Mouse (Mus musculus): Measurements from ENCODE around the gene Fam89b.
"Not testable (repeated sequence)": the region's sequence is repeated elsewhere in the genome, so short reads cannot be mapped to it uniquely, and the experiment has no call there.

Gene Fam89b

DNA sequence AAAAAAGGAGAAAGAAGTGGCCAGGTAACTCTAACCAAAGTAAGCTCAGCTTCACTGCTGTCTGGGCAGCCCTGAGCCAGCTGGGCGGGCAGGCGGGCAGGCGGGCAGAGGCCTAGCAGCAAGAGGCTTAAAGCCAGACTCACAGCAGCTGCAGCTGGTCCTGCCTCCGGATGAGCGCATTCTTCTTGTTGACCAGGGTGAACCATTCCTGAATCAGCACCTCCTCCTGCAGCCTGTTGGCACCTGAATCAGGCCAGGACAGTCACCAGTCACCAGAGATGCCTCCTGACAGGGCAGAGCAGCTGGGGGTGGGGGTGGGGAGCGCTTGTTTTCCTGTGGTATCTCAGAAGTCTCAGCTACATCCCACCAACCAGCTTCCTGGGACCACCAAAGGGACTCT lies 19.4 kb downstream of the Fam89b start:
- DNase-seq, result no peak

DNA sequence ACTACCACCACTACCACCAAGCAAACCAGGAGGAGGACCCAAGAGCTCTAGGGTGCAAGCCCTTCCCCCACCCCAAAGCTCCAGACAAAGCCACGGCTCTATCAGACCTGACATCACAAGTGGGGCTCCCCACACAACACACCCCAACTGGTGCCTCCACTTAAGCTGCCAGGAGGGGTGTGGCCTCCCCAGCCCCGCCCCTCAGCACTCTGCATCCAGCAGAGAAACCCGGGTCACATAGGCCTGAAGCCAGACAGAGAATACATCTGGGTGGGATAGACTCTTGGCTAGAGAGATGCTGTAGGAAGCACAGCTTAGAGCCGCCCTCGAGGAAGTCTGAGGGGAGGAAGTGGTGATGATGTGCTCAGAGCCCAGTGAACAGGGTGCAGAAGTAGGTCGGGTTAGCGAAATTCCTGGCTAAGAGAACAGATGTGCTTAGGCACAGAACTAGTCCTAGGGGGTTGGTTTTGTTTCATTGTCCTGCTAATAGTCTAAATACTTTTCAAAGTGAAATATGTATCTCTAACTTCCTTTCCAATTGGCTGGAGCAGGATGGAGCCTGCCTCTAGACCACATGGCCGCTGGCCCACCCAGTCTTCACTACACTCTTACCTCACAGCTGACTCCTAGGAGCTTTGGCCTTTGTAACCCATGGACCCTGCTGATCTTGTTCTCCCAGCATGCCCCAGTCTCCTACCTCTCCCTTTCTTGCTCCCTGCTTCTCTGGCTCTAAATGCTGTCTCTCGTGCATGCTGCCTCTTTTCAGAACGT lies 24.5 kb downstream of the Fam89b start:
- no peak for DNase-seq

DNA sequence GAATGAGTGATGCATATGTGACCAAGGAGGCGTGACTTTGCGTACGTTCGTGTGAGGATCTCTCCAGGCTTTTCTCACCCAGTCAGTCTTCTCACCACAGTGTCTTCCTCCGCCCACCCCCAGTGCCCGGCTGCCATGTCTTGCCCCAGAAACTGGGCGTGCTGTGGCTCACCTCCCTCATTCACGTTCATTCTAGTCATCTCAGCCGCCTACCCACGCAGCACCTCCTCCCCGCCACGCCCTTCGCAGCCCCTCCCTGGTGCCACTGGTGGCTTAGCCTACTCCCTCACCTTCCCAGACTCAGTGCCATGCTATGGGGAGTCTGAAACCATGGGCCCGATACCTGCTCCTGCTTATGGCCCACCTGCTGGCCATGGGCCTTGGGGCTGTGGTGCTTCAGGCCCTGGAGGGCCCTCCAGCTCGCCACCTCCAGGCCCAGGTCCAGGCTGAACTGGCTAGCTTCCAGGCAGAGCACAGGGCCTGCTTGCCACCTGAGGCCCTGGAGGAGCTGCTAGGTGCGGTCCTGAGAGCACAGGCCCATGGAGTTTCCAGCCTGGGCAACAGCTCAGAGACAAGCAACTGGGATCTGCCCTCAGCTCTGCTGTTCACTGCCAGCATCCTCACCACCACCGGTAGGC lies 25.2 kb downstream of the Fam89b start, which contains the start of gene Kcnk7:
Gene Kcnk7, plus strand, starts transcription at position 205 of the 638 bp plus-strand sequence.
- no peak for DNase-seq

DNA sequence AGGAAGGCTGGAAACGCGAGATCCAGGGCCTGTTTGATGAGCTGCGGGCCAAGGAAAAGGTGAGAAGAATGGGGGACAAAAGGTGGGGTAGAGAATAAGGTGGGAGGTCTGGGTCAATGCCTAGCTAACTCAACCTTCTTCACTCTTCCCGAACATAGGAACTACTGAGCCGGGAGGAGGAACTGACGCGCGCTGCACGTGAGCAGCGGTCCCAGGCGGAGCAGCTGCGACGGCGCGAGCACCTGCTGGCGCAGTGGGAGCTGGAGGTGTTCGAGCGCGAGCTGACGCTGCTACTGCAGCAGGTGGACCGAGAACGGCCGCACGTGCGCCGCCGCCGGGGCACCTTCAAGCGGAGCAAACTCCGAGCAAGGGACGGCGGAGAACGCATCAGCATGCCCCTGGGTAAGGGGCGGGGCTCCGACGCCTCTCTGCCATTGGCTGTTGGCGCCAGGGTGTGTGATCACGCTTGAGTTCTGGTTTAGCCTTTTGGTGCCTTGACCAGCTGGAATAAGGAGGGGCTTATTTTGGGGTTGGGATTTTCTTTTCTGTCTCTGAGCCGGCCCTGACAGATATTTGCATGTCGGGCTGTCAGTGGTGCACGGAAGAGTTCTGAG lies 33.5 kb downstream of the Fam89b start:
- no peak for DNase-seq

DNA sequence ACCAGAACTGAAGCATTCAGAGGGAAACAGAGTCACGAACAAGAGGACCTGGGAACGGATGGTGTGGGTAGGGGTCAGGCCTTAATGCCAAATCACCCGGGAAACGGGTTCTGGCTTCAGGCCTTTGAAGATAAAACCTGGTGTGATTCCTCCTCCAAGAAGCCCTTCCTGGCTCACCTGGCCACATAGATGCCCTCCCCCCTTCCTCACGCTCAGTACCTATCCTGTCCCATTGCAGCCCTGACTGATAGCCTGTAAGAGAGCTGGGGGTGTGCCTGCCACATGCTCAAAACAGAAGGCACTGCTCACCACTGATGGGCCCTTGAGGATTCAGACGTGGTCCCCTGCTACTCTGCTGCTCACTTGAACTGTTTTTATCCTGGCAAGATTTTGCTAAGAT lies 35.7 kb downstream of the Fam89b start:
- DNase-seq, result no peak

DNA sequence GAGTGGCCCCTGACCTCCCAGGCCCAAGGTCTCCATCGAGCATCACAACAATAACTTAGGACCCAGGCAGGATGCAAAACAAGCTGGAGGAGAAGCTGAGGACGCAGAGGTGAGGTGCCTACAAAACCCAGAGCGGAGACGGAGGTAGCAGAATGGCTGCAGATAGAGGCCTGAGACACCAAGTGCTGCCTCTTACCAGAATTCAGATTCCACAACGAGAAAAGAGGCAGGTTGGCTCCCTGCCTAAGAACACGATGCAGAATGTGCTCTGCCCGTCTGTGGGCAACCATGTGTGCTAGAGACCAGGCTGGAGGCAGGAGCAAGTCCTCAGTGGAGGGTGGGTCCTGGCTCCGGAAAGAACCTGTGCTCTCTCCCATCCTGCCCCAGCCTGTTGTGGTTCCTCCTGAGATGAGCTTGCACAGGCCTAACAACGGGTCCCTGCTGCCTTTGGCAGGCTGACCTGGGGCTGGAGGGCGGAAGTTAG lies 36.5 kb downstream of the Fam89b start:
- no peak for DNase-seq

DNA sequence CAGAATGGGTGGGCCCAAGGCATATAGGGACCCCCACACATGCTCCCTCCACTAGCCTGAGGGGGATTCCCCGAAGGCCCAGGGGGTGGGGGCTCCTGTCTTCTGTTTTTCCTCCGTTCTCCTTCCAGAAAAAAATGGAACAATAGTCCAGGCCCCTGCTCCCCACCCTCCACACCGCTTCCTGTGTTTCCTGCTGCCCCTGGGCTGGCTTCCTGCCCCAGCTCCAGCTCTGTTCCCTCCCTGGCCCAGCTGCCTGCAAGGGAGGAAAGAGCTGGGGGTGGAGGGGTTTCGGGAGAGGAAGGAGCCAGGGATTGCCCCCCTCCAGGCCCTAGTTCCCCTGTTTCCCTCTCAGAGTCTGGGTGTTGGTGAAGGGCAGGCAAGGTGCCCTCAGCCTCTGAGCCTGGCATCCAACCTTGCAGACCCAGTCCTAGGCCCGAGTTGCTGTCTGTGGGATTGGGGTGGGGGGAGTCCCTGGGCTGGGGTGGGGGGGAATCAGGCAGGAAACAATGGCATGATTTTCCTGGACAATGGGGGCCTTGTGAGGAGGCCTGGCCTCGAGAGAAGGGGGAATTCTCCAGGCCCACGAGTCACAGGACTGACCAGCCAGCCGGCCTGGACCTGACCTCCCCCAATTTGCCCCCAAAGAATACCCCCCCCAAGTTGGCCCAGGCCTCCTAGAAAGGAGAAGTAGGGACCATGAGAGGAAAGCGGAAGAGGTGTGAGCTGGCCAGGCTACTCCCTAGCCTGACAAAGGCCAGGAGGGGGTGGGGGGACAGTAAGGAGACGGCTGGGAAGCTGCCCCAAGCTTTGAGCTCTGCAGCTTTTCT lies 37.2 kb downstream of the Fam89b start:
- DNase-seq, result peak; percentile 61

DNA sequence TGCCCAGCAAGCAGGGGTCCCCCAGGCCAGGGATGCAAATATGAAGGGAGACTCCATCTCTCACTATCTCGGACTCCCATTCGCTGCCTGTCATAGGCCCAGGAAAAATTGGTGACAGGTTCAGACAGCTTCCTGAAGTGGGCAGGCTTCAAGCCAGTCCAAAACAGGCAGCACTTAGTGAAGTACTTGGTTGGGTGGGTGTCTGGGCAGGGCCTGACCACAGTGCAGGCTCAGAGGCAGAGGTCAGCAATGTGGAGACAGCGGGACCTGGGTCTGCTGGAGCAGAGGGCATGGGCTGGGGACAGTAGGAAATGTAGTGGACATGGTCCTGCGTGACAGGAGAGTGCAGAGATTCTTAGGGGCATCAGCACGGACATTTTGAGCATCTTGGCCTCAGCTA lies 37.9 kb downstream of the Fam89b start:
- no peak for DNase-seq

DNA sequence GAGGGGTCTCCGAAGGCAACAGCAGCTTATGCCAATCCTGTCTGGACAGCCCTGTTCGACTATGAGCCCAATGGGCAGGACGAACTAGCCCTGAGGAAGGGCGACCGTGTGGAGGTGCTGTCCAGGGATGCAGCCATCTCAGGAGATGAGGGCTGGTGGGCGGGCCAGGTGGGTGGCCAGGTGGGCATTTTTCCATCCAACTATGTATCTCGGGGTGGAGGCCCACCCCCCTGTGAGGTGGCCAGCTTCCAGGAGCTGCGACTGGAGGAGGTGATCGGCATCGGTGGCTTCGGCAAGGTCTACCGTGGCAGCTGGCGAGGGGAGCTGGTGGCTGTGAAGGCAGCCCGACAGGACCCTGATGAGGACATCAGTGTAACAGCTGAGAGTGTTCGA lies 39.1 kb downstream of the Fam89b start:
- no peak for DNase-seq

DNA sequence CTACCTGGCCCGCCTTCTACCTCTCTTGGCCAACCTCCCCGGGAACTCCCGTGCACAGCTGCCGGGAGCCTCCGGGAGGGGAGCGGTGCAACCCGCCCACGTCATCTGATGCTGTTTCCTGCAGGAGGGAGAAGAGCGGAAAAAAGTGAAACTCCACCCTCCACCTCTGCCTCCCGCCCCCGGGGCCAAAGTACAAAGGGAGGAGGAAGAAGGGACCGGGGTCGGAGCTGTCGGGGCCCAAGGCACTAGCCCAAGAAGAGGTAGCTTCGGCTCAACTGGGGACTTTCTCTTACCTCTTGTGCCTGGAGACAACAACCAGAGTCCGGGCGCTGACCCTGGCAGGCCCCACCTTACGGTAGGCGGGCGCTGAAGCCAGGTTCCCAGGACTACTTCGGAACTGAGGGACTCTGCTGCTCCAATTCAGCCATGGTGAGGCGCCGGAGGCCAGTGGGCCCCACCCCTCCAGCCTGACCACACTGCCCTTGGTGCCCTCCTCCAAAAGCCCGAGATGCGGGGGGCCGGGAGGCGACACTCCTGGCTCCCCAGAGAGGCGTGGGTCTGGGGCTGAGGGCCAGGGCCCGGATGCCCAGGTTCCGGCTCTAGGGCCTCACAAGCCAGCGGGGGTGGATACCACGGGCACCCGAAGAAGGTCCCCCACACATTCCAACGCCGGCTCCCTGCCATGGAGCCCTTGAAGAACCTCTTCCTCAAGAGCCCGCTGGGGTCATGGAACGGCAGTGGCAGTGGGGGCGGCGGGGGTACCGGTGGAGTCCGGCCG lies 39.7 kb downstream of the Fam89b start:
- DNase-seq, result peak; percentile 95

DNA sequence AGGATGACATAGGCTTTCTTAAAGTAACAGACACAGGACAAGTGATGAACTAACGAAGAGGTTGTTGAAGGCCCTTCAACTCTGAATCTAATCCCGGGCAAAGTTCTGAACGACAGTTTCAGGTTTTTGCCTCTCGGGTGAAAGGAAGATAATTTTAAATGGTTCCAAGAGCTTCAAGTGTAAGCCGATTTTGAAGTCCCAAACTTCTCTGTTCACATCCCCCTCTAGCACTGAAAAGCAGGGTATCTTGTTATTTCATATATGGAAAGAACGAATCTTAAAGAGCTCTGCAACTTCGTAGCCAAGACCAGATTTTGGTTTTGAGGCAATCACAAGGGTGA lies 40.4 kb downstream of the Fam89b start:
- no peak for DNase-seq

DNA sequence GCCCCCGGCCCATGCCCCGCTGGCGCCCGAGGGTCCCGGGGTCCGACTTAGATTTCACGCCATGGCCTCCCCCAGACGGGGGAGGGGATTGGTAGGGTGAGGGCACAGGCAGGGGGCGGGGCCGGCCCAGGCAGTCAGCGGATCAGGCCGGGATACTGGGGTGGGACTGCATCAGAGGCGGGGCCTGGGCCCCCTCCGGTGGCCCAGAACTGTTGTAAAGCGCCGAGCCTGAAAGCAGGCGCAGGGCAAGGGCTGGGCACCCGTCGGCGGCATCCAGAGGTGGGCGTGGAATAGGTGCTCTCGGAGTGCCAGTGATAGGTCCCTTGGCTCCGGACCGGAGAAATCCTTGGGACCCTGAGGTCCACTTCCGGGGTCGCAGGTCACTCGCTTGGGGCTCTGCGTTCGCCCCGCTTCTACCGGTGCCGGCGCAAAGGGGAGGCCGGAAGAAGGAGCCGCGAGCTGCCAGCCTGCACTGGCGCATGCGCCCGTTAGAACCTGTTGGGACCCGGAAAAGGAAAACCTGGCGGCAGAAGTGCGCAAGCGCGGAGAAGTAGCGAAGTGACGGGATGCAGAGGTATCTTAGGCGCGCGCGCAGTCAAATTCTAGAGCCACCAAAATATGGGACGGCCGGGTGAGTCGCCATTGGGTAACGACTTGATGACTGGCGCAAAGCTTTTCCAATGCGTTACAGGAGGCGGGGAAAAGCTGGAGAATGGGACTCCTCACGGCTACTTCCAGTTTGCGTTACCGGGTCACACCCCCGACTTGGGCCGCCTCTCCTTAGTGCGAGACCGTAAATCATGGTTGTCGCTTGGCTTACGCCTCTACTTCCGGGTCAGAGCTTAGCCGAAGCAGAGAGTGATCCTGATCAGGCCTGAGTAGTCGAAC lies 41.0 kb downstream of the Fam89b start, which contains the start of the genes Map3k11 and Pcnx3:
Gene Map3k11, plus strand, starts transcription at position 543 of the 888 bp plus-strand sequence.
Gene Pcnx3, minus strand, starts transcription at position 709 of the 888 bp plus-strand sequence.
- DNase-seq, result peak; percentile 99

DNA sequence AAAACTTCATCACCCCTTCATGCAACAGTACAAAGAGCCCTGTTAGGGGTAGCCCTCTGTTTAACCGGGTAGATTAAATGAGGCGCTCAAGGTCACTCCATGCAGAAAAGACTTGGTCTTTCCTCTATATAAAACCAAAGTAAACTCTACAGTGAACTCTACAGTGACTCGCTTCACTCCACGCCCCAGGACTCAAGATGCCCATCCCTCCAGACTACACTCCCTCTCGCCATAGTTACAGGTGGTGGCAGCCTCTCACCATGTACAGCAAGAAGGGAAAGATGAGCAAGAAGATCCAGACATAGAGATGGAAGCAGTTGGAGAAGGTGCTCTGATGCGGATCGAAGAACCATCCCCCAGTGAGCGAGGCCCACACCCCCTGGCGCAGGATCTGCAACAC lies 41.7 kb downstream of the Fam89b start:
- DNase-seq, result no peak

DNA sequence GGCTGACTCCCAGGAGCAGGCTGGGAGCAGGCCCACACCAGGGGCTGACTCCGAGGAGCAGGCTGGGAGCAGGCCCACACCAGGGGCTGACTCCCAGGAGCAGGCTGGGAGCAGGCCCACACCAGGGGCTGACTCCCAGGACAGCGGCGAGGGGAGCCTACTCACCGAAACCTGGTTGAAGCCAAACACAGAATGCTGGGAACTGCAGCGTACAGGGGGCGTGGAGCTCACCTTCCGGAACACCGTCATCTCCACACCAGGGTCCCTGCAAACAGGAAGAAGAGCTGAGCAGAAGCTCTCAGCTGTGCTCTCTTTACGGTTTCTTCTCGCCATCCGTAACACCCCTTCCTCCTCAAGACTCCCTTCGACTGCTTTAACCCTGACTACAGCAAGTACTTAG lies 42.5 kb downstream of the Fam89b start:
- not testable (repeated sequence) for DNase-seq

DNA sequence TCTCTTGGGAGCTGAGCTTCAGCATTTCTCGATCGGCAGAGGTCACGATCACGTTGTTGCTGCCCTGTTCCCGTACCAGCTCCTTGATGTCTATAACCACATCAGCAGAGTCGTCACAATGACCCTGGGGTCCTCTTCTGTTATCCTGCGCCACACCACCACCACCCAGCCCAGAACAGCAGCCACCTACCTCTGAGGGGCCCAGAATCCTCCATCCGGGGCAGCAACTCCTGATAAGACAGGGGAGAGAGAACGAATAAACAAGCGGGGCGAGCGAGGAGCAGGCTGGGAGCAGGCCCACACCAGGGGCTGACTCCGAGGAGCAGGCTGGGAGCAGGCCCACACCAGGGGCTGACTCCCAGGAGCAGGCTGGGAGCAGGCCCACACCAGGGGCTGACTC lies 43.0 kb downstream of the Fam89b start:
- no peak for DNase-seq

DNA sequence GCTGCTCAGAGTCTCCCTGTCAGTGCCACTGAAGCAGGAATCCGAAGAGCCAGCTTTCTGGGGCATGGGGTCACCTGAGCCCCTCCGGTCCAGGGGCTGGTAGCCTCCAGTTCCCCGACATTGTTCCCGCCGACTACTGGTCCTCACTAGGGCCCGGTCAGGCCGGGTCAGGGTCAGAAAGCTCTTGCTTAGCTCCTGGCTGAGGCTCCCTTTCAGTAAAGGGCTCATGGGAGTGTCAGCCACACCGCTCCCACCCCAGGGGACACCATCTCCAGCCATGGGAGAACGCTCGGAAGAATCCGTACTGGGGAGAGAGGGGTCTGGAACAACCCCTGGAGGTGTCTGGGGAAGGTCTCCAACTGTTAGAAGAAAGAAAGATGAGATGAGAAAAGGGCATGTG lies 43.6 kb downstream of the Fam89b start:
- DNase-seq, result no peak

DNA sequence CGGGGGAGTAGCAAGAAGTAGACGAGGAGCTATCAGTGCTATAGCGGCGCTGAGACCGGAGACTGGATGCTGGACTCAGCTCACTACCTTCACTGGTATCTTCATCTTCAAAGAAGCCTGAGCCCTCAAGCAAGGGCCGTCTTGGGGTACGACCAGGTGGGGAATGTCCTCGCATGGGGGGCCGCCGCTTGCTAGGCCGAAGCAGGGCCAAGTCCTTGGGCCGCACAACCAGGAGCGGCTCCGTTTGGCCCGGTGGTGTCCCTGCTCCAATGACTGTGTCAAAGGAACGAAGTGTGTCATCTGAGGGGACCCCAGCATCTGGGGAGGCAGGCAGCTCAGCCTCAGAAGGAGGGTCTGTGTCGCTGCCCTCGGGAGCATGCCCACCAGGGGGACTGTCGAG lies 44.0 kb downstream of the Fam89b start:
- no peak for DNase-seq

DNA sequence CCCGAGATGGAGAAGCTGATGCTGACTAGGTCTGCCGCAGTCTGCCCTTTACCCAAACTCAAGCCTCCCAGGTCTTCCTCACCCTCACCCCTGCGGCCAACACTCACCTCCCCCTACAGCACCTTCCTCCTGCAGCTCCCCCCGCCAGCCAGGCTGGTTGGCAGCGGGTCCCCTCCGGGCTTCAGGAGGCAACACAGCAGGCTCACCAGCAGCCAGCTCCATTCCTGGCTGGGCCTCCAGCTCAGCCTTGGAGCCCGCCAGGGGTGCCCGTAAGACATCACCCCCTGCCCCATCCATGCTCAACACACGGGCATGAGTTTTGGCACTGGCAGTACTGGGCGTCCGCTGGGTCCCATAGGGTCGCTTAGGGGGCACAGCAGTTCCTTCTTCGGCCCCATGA lies 44.5 kb downstream of the Fam89b start:
- no peak for DNase-seq

DNA sequence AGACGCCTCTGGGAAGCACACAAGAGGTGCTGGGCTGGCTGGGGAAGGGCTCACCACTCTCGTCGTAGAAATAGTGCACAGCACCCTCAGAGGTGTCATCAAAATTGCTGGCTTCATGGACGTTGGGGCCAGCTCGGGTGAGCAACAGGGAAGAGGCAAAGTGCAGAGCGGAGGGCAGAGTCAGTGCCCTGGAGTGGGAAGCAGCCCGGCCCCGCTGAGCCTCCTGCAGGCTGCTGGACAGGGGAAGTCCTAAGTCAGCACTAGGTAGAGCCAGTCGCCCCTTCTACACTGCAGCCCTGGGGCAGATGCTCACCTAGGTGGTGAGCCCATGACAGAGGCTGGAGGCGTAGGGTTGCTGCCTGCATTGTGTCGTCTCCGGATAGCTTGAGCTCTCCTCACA lies 45.2 kb downstream of the Fam89b start:
- DNase-seq, result no peak

DNA sequence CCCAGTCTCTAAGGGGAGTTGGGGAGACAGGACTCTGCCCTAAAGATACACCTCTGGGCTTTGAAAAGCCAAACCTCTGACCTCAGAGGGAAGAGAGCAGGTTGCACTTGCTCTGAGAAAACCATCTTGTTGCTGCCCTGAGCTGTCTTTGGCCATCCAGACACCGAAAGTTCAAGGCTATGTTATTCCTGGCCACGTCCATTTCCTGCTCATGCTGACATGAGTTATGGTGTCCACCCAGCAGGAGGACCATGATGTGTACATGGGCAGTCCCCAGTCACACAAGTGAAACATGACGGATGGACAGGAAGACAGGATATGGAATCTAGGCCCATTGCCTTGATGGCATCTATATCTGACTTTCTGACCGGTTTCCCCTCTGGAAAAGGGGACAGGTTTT lies 49.0 kb downstream of the Fam89b start:
- no peak for DNase-seq

Measured in kidney, adult 11 months (tissue).